Mouse (Mus musculus): ENCODE measurements around the gene Kmt5b. TPM values are rescaled to one million over a fixed set of nuclear protein-coding genes. Genes with fewer than 3 reads are reported as not detected.

Gene Kmt5b
- polyA plus RNA-seq, 1 experiment from 2014 or later: 59.9 TPM

DNA sequence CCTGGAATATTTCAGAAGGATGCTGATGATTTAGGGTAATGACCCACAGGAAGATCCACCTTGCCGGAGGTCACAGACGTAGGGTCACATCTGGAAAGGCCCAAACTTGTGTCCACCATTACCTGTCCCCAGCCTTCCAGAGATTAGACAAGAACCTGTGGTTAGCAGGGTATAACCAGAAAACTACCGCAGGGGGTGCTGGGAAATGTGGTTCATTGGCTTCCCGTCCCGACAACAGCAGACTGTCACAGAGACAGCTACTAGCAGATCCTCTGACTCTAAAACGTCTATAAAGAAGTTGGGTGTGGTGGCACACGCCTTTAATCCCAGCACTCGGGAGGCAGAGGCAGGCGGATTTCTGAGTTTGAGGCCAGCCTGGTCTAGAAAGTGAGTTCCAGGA, 69.6 kb downstream of the Kmt5b start:
- Histone ChIP-seq H3K9me3 (no peaks in the 10 kb centered on the region), H3K27ac (no peak overlapping the region), H3K36me3 (replicated peaks) (no peaks in the 10 kb centered on the region), H3K4me1 (no peaks in the 10 kb centered on the region), H3K27me3 (replicated peaks) (no peaks in the 10 kb centered on the region), H3K4me3 (no peak overlapping the region), H3K4me2 (no peak overlapping the region), H3K9ac (no peak overlapping the region)
- 88% methylated on average over 9 of the region's 9 CpGs for WGBS
- no peak for ATAC-seq (replicated peaks)

DNA sequence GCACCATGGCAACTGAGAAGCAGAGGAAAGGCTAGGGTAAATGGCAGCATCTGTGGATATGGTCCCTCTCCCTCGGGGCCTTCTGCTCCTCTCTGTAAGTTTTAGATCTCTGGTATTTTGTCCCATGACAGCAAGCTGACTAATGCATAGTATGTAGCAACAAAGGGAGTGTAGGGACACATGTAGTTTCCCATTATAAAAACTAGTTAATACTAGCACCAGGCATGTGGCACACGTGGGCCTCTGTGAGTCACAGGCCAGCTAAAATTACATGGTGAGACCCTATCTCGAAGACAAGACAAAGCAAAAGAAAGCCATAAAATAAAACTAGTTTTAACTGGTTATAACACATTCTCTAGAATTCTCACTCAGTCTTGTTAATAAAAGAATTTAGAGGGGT, 71.7 kb downstream of the Kmt5b start:
- H3K4me3 ChIP-seq: no peak overlapping the region
- ATAC-seq (replicated peaks): no peak
- 85% methylated on average over 3 of the region's 3 CpGs for WGBS
- H3K9ac ChIP-seq: no peak overlapping the region
- H3K27me3 ChIP-seq (replicated peaks): no peaks in the 10 kb centered on the region
- H3K9me3 ChIP-seq: no peaks in the 10 kb centered on the region
- no peak overlapping the region for H3K4me2 ChIP-seq
- H3K36me3 ChIP-seq (replicated peaks): no peaks in the 10 kb centered on the region
- no peak overlapping the region for H3K27ac ChIP-seq
- H3K4me1 ChIP-seq: no peaks in the 10 kb centered on the region

DNA sequence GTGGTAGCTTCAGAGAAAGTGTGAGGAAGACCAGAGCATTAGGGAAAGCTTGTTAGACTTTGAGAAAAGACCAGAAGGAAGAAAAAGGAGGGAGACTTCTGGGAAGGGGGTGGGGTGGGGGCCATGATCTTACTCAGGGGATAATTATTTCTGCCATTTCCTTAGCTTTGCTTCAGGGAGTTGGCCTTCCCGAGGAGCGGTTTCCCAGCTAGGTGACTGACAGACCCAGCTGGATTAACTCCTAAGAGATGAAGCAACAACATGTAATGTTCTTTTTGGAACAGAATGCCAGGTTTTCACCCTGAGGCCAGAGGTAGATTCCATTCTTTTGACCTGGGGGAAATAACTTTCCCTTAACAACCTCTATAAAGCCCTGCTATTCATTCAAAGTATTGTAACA, 72.5 kb downstream of the Kmt5b start:
- Histone ChIP-seq H3K27ac (no peak overlapping the region), H3K36me3 (replicated peaks) (no peaks in the 10 kb centered on the region), H3K9ac (no peak overlapping the region), H3K4me1 (no peaks in the 10 kb centered on the region), H3K4me3 (no peak overlapping the region), H3K27me3 (replicated peaks) (no peaks in the 10 kb centered on the region), H3K4me2 (no peak overlapping the region), H3K9me3 (no peaks in the 10 kb centered on the region)
- no peak for ATAC-seq (replicated peaks)
- WGBS: 65% methylated on average over 2 of the region's 2 CpGs

DNA sequence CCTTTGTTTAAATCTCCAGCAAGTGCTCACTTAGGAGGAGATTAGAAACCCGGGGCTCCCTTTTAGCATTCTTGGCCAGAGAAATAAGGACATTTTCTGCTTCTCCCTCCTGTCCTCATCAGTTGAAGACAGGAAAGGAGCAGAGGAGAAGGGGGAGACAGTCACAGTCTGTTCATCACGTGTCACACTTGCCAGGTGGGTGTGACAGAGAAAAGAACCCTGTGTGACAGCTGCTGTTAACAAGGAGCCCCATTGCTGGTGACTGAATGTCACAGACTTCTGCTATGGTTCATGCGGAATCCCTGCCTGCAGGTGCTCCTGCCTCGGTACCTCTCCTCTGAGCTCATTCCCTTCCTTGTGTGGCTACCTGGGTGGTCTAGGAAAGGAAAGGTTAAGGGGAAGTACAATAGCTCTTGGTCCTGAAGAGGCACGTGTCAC, 73.0 kb downstream of the Kmt5b start:
- WGBS: 61% methylated on average over 5 of the region's 5 CpGs

DNA sequence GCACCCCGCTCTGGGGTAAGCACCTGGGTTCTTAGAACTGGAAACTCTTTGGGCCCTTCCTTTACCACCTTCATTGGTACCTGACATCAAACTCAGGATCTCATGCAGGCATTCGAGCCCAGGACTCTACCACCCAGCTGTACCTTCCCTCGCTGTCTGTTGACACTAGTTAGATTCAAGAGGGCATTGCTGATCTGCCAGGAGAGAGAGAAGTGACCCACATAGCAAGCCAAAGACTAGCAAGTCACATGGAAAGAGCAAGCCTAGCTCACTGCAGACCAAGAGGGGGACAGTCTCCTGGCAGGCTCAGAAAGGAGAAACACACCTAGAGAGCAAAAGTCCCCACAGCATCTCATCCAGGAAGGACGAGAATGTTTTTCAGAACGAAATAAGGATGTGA, 73.5 kb downstream of the Kmt5b start:
- H3K4me2 ChIP-seq: no peak overlapping the region
- H3K4me1 ChIP-seq: no peaks in the 10 kb centered on the region
- H3K27ac ChIP-seq: no peak overlapping the region
- no peaks in the 10 kb centered on the region for H3K27me3 ChIP-seq (replicated peaks)
- H3K36me3 ChIP-seq (replicated peaks): no peaks in the 10 kb centered on the region
- ATAC-seq (replicated peaks): no peak
- 83% methylated on average over 5 of the region's 5 CpGs for WGBS
- no peak overlapping the region for H3K9ac ChIP-seq
- H3K4me3 ChIP-seq: no peak overlapping the region
- no peaks in the 10 kb centered on the region for H3K9me3 ChIP-seq

More for the DNA sequence above, 73.0 kb downstream of the Kmt5b start:
- Histone ChIP-seq H3K36me3 (replicated peaks) (no peaks in the 10 kb centered on the region), H3K9ac (no peak overlapping the region), H3K27me3 (replicated peaks) (no peaks in the 10 kb centered on the region), H3K4me2 (no peak overlapping the region), H3K4me1 (no peaks in the 10 kb centered on the region), H3K9me3 (no peaks in the 10 kb centered on the region), H3K27ac (no peak overlapping the region), H3K4me3 (no peak overlapping the region)
- ATAC-seq (replicated peaks): no peak

- H3K27ac ChIP-seq: no peak overlapping the region
- no peak overlapping the region for H3K9ac ChIP-seq
- H3K4me2 ChIP-seq: no peak overlapping the region
- WGBS: 50% methylated on average over 12 of the region's 12 CpGs
- no peaks in the 10 kb centered on the region for H3K27me3 ChIP-seq (replicated peaks)
- no peak for ATAC-seq (replicated peaks)
- no peaks in the 10 kb centered on the region for H3K36me3 ChIP-seq (replicated peaks)
- no peaks in the 10 kb centered on the region for H3K4me1 ChIP-seq
- H3K9me3 ChIP-seq: no peaks in the 10 kb centered on the region
- H3K4me3 ChIP-seq: no peak overlapping the region
Observed at GRCm38 (mm10) chr19:3842359-3843148, 75.3 kb downstream of the Kmt5b start.

- no peaks in the 10 kb centered on the region for H3K27me3 ChIP-seq (replicated peaks)
- H3K4me1 ChIP-seq: no peaks in the 10 kb centered on the region
- WGBS: 83% methylated on average over 2 of the region's 2 CpGs
- no peak overlapping the region for H3K4me3 ChIP-seq
- H3K36me3 ChIP-seq (replicated peaks): no peaks in the 10 kb centered on the region
- no peak overlapping the region for H3K9ac ChIP-seq
- H3K4me2 ChIP-seq: no peak overlapping the region
- no peaks in the 10 kb centered on the region for H3K9me3 ChIP-seq
- no peak overlapping the region for H3K27ac ChIP-seq
- ATAC-seq (replicated peaks): no peak
Observed at GRCm38 (mm10) chr19:3843629-3844028, 76.4 kb downstream of the Kmt5b start.

DNA sequence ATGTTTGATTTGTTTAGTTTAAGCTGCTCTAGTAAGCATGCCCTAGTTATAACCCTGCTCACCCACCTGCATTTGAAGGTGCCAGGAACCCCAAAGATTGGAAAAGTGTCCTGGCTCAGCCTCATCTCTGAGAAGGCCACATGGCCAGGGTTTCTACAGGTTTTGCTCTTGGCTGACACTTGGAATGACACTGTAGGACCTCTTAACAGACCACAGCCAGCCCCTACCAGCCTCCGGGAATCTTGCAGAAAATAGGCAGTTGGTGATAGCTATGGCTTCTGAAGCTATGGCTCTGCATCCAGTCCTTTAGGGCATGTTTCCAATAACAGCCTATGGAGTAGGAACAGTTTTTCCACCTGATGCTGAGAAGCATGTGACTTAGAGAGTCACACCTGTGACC, 77.6 kb downstream of the Kmt5b start:
- Histone ChIP-seq H3K4me1 (no peaks in the 10 kb centered on the region), H3K36me3 (replicated peaks) (no peaks in the 10 kb centered on the region), H3K4me2 (no peak overlapping the region), H3K27ac (no peak overlapping the region), H3K9me3 (no peaks in the 10 kb centered on the region), H3K9ac (no peak overlapping the region), H3K27me3 (replicated peaks) (no peaks in the 10 kb centered on the region), H3K4me3 (no peak overlapping the region)
- ATAC-seq (replicated peaks): no peak
- 98% methylated on average over 1 of the region's 1 CpGs for WGBS

- no peak overlapping the region for H3K4me2 ChIP-seq
- H3K27ac ChIP-seq: no peak overlapping the region
- H3K4me3 ChIP-seq: no peak overlapping the region
- H3K9ac ChIP-seq: no peak overlapping the region
- H3K36me3 ChIP-seq (replicated peaks): no peaks in the 10 kb centered on the region
- no peaks in the 10 kb centered on the region for H3K27me3 ChIP-seq (replicated peaks)
- H3K4me1 ChIP-seq: no peaks in the 10 kb centered on the region
- no peak for ATAC-seq (replicated peaks)
- H3K9me3 ChIP-seq: no peaks in the 10 kb centered on the region
- 92% methylated on average over 11 of the region's 11 CpGs for WGBS
Observed at GRCm38 (mm10) chr19:3845339-3845738, 78.1 kb downstream of the Kmt5b start.

- ATAC-seq (replicated peaks): no peak
- no peaks in the 10 kb centered on the region for H3K27me3 ChIP-seq (replicated peaks)
- H3K27ac ChIP-seq: no peak overlapping the region
- no peak overlapping the region for H3K4me3 ChIP-seq
- H3K4me1 ChIP-seq: peaks cover 4% of the 10 kb centered on the region
- no peak overlapping the region for H3K4me2 ChIP-seq
- H3K9me3 ChIP-seq: no peaks in the 10 kb centered on the region
- WGBS: 83% methylated on average over 1 of the region's 1 CpGs
- H3K9ac ChIP-seq: no peak overlapping the region
- H3K36me3 ChIP-seq (replicated peaks): no peaks in the 10 kb centered on the region
Observed at GRCm38 (mm10) chr19:3845803-3846406, 78.7 kb downstream of the Kmt5b start.

DNA sequence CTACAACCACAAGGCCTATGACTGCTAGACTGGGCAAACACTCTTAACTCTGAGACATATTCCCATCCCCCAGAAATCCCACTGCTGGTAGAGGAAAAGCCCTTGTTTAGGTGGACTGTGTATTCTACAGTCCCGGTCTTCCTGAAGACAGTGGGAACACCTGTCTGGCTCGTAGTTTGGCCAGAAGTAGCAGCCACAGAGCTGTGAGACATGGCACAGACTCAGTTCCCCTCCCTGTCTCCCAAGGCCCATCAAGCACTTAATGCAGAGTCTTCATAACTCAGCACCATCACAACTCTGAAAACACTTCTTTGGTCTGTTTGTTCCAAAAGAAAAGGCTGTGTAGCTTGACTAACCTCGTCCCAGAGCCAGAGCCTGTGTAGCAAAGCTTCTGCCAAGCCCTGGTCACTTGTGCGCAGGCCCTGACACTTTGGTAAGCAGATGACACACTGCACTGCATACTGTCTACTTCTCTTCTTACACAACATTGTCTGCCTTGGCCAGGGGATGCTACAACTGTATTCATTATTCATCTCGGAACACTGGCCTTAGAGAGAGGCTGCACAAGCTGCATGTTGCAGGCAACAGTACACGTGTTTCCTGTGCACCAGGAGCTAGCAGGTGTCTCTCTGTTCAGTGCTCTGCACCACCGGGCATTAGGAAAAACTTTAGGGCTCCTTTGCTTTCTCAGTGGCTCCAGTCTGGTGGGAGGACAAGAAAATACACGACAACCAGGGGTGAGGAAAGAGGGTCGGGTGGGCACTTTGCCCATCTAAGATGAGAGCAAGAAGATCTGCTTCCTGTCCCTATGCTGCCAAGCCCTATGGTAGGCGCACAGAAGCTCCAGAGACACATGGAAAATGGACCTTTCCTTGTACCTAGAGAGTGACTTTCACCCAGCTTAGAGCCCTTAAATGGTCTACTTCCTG, 79.7 kb downstream of the Kmt5b start:
- no peaks in the 10 kb centered on the region for H3K27me3 ChIP-seq (replicated peaks)
- no peak overlapping the region for H3K4me3 ChIP-seq
- WGBS: 83% methylated on average over 10 of the region's 10 CpGs
- no peaks in the 10 kb centered on the region for H3K9me3 ChIP-seq
- no peak for ATAC-seq (replicated peaks)
- H3K36me3 ChIP-seq (replicated peaks): no peaks in the 10 kb centered on the region
- no peak overlapping the region for H3K27ac ChIP-seq
- no peak overlapping the region for H3K4me2 ChIP-seq
- peaks cover 8% of the 10 kb centered on the region for H3K4me1 ChIP-seq
- no peak overlapping the region for H3K9ac ChIP-seq

- no peaks in the 10 kb centered on the region for H3K36me3 ChIP-seq (replicated peaks)
- 80% methylated on average over 5 of the region's 5 CpGs for WGBS
- no peak overlapping the region for H3K27ac ChIP-seq
- H3K4me1 ChIP-seq: peaks cover 8% of the 10 kb centered on the region
- no peak overlapping the region for H3K4me3 ChIP-seq
- no peak overlapping the region for H3K9ac ChIP-seq
- no peak for ATAC-seq (replicated peaks)
- no peak overlapping the region for H3K4me2 ChIP-seq
- no peaks in the 10 kb centered on the region for H3K9me3 ChIP-seq
- no peaks in the 10 kb centered on the region for H3K27me3 ChIP-seq (replicated peaks)
Observed at GRCm38 (mm10) chr19:3847711-3848110, 80.5 kb downstream of the Kmt5b start.

Data from midbrain, embryonic 15.5 days (tissue).